Mouse (Mus musculus): ENCODE measurements around the gene Hpdl.
A peak's percentile ranks its signal among the peaks of the same experiment; 100 is the strongest.

The Hpdl gene

GRCm38 (mm10) chr4:116799901-116800300, 21.6 kb downstream of the Hpdl start:
- DNase-seq (ENCODE audit: low spot score in 2 of 2): no peak

DNA sequence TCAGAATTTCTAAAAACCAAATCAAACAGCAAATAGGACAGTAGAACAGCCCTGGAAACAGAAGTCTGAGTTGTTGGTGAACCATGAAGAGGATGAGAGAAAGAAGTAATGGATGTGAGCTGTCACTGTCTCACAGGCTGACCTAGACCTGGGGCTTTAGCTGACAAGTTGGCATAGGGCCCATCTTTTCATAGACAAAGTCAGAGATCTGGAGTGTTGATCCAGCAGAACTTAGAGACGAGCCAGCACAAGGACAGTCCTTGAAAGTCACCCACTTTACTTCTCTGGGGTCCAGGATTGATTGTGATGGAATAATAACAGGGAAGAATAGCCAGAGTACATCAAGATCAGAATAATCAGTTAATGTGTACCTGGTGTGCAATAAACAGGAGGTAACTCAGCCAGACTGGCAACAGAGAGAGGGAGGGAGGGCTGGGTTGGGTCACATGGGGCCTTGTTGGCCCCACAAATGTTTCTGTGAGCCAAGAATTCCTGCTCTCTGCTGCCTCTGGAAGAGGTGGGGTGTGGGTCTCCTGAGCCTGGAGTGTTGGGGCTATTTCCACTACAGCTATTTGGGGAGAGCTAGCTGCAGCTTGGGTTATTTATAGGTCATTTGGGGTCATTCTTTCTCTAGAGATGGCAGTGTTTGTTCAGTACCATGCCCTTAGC, 24.9 kb downstream of the Hpdl start:
- DNase-seq (ENCODE audit: low spot score in 2 of 2): no peak

DNA sequence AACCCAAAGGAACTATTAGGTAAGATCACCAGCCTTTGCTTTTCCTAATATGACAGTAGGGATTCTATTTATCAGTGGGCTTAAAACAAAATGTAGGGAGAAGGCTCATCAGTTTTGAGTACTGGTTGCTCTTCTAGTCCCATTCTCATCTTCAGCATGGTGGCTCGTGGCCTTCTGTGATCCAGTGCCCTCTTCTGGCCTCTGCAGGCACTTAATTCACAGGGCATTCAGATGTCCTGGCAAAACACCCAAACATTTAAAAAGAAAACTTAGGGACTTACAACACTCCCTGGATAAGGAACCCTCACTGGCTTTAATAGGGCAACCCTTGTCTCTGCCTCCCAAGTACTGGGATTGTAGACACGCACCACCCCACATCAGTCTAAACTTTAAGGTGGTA, 27.2 kb downstream of the Hpdl start:
- DNase-seq (ENCODE audit: low spot score in 2 of 2): no peak

DNA sequence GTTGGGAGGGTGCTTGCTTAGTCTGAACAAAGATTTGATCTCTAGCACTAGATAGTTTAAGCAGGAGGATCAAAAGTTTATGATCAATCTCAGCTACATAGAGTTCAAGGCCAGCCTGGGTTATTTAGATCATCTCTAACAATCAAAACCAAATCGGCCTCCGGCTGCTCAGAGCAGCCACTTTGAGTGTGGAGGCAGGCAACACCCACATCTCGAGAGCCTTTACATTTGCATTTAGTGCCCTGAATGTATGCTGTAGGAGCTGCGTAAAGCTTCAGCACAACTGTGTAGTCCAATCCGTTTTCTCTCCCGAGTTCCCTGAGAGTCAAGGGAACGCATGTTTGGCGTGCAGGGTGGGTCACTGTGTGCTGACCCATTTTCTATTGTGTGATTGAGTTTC, 29.1 kb downstream of the Hpdl start:
- DNase-seq (ENCODE audit: low spot score in 2 of 2): no peak

- peak; percentile 51 to 77 for DNase-seq (ENCODE audit: low spot score in 2 of 2)
Observed at GRCm38 (mm10) chr4:116788956-116789355, 32.6 kb downstream of the Hpdl start.

GRCm38 (mm10) chr4:116787985-116788760, 33.3 kb downstream of the Hpdl start:
- no peak for DNase-seq (ENCODE audit: low spot score in 2 of 2)

DNA sequence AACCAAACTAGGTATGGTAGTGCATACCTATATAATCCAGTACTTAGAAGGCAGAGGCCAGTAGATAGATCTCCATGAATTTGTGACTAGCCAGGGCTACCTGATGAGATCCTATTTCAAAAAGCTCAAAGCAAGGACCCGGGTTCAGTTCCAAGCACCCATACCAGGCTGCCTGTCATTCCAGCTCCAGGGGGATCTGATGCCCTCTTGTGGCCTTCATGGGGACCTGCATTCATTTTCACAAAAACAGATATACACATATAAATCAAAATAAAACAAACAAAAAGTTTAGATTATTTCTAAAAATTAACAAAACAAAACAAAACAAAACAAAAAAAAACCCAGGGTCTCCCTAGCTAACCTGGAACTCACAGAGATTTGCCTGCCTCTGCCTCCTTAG, 34.9 kb downstream of the Hpdl start:
- no peak for DNase-seq (ENCODE audit: low spot score in 2 of 2)

- DNase-seq (ENCODE audit: low spot score in 2 of 2): no peak
Observed at GRCm38 (mm10) chr4:116782171-116782570, 39.3 kb downstream of the Hpdl start.

GRCm38 (mm10) chr4:116781366-116781765, 40.1 kb downstream of the Hpdl start:
- DNase-seq (ENCODE audit: low spot score in 2 of 2): no peak

DNA sequence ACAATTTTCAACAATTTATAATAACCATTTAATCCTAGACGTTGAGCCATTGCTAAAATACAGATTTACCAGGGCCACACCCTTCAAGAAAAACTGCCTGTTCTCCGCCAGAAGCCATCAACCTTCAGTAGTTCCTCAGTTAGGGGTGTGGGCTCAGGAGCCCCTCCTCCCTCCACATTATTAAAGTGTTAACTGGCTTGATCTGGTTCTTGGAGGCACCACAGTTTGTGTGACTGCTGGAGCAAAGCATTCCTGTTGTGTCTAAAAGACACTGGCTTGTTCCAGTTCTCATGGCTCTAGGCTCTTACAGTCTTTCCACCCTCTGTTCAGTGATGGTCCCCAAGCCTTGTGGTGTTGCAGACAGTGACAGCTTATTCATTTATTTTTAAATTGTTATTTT, 41.0 kb downstream of the Hpdl start:
- DNase-seq (ENCODE audit: low spot score in 2 of 2): no peak

- no peak for DNase-seq (ENCODE audit: low spot score in 2 of 2)
Observed at GRCm38 (mm10) chr4:116777079-116777478, 44.4 kb downstream of the Hpdl start.

- DNase-seq (ENCODE audit: low spot score in 2 of 2): no peak
Observed at GRCm38 (mm10) chr4:116776391-116776790, 45.1 kb downstream of the Hpdl start.

Data from cerebellum, postnatal 4 days (tissue).